Mouse (Mus musculus) hindbrain, embryonic 16.5 days (tissue): Measurements from ENCODE around the gene Mgea5. TPM values are rescaled to one million over a fixed set of nuclear protein-coding genes. Genes with fewer than 3 reads are reported as not detected.

Experiments used
- ATAC-seq: fragments of 200-750 bp; cut with Nextera tagmentation; 2 replicates; pipeline ENCODE4 v1.8.0; 2017; ENCODE audit warnings: moderate TSS enrichment, moderate library complexity
- H3K27ac ChIP-seq: fragments of 300-500 bp; sonication (generic); 2 replicates; pipeline ENCODE4 v1.5.1; 2014; ENCODE audit warnings: low read depth, mild to moderate bottlenecking, control low read depth, low read length, moderate library complexity
- H3K27me3 ChIP-seq: fragments of 300-500 bp; sonication (generic); replicated peaks from 2 replicates; pipeline ENCODE4 v1.6.1; 2014; ENCODE audit warnings: low read length; ENCODE audit not compliant: control insufficient read depth, insufficient read depth
- H3K36me3 ChIP-seq: fragments of 300-500 bp; sonication (generic); 2 replicates; pipeline ENCODE4 v1.6.1; 2014; ENCODE audit warnings: mild to moderate bottlenecking, low read length, moderate library complexity, mixed read lengths; ENCODE audit not compliant: control insufficient read depth, insufficient read depth
- H3K4me1 ChIP-seq: fragments of 300-500 bp; sonication (generic); 2 replicates; pipeline ENCODE4 v1.6.1; 2014; ENCODE audit warnings: low read depth, low read length; ENCODE audit not compliant: control insufficient read depth, insufficient read depth
- H3K4me2 ChIP-seq: fragments of 300-500 bp; sonication (generic); 2 replicates; pipeline ENCODE4 v1.6.1; 2014; ENCODE audit warnings: mild to moderate bottlenecking, low read length, control low read depth, moderate library complexity
- H3K4me3 ChIP-seq: fragments of 300-500 bp; sonication (generic); 2 replicates; pipeline ENCODE4 v1.5.1; 2014; ENCODE audit warnings: mild to moderate bottlenecking, low read length, control low read depth, moderate library complexity
- H3K9ac ChIP-seq: fragments of 300-500 bp; sonication (generic); 2 replicates; pipeline ENCODE4 v1.6.1; 2014; ENCODE audit warnings: low read depth, mild to moderate bottlenecking, control low read depth, low read length, moderate library complexity
- H3K9me3 ChIP-seq: fragments of 300-500 bp; sonication (generic); 2 replicates; pipeline ENCODE4 v1.6.1; 2014; ENCODE audit warnings: mild to moderate bottlenecking, low read length, moderate library complexity; ENCODE audit not compliant: control insufficient read depth
- WGBS: fragments of 180-500 bp; shearing (Covaris S2); extraction: QIAGEN DNeasy Blood & Tissue Kit; methylation state at CpG from one replicate; pipeline ENCODE4 v1.1.7; 2014; 5-methylcytosine and 5-hydroxymethylcytosine counted together
- polyA plus RNA-seq: library from polyadenylated mRNA; unstranded; fragments of >200 nt; fragmentation: Nextera tagmentation; extraction: Ambion mirVana; gene quantifications from 2 replicates; pipeline ENCODE4 v1.2.1, GENCODE M21; 2015

The Mgea5 gene
- polyA plus RNA-seq = 63.7 and 68.3 TPM in 2 replicates

- peak; percentile 99 for ATAC-seq
- peak within 1 kb of the TSS; percentile 99 for H3K27ac ChIP-seq
- no peaks in the 10 kb centered on the region for H3K27me3 ChIP-seq
- no peaks in the 10 kb centered on the region for H3K9me3 ChIP-seq
- H3K4me2 ChIP-seq = peak within 1 kb of the TSS; percentile 71
- peaks cover under 1% of the 10 kb centered on the region; the same call in 1 of the 2 replicates for H3K36me3 ChIP-seq
- peak within 1 kb of the TSS; percentile 98 for H3K9ac ChIP-seq
- WGBS = 0% methylated on average over 62 of the region's 71 CpGs
- H3K4me1 ChIP-seq = peaks cover 26% of the 10 kb centered on the region
- peak within 1 kb of the TSS; percentile 99 for H3K4me3 ChIP-seq
Observed at GRCm38 (mm10) chr19:45783181-45783932, at the start of gene Mgea5. Mgea5 (minus strand) TSS chr19:45783837.

- no peak for ATAC-seq
- H3K36me3 ChIP-seq = no peaks in the 10 kb centered on the region
- H3K9me3 ChIP-seq = no peaks in the 10 kb centered on the region
Observed at GRCm38 (mm10) chr19:45830679-45831078, 47.0 kb upstream of the Mgea5 start.

GRCm38 (mm10) chr19:45827736-45828135 is 44.1 kb upstream of the Mgea5 start:
- no peak for ATAC-seq
- H3K27me3 ChIP-seq = no peaks in the 10 kb centered on the region
- H3K4me2 ChIP-seq = no peak overlapping the region
- no peak overlapping the region for H3K27ac ChIP-seq
- no peaks in the 10 kb centered on the region for H3K4me1 ChIP-seq
- H3K9me3 ChIP-seq = no peaks in the 10 kb centered on the region
- no peak overlapping the region for H3K4me3 ChIP-seq
- no peak overlapping the region for H3K9ac ChIP-seq
- WGBS = 95% methylated on average over 3 of the region's 3 CpGs
- H3K36me3 ChIP-seq = no peaks in the 10 kb centered on the region

More at GRCm38 (mm10) chr19:45830679-45831078, 47.0 kb upstream of the Mgea5 start:
- Histone ChIP-seq H3K27me3 (no peaks in the 10 kb centered on the region), H3K4me1 (no peaks in the 10 kb centered on the region), H3K27ac (no peak overlapping the region), H3K4me2 (no peak overlapping the region), H3K9ac (no peak overlapping the region), H3K4me3 (no peak overlapping the region)
- WGBS = 60% methylated on average over 2 of the region's 2 CpGs

DNA sequence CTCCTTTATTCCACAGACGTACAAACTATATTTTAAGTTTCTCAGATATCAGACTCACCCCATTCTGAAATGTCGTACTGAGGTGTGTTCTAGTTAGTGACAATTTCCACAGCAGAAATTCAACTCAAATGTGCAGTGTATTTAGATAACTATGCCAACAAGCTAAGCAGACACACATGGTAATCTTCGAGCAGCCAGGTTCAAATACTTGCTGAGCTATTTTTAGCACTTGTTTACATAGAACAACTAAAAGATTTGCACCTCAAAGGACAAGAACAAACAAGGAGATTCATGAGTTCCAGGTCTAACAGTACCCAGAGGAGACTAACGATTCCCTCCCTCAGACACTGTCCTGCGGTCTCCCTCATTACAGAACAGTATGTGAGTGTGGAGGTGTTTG is 43.5 kb upstream of the Mgea5 start:
- Histone ChIP-seq H3K27ac (no peak overlapping the region), H3K4me3 (no peak overlapping the region), H3K4me1 (0 out of 2 replicates have a peak, but pooled peaks cover under 1% of the 10 kb centered on the region), H3K36me3 (no peaks in the 10 kb centered on the region), H3K9me3 (no peaks in the 10 kb centered on the region), H3K9ac (no peak overlapping the region), H3K27me3 (no peaks in the 10 kb centered on the region), H3K4me2 (no peak overlapping the region)
- no peak for ATAC-seq
- 81% methylated on average over 5 of the region's 5 CpGs for WGBS

GRCm38 (mm10) chr19:45826146-45826545 is 42.5 kb upstream of the Mgea5 start:
- Histone ChIP-seq H3K4me3 (no peak overlapping the region), H3K27ac (no peak overlapping the region), H3K27me3 (no peaks in the 10 kb centered on the region), H3K4me1 (peaks cover 9% of the 10 kb centered on the region; the same call in 1 of the 2 replicates), H3K36me3 (no peaks in the 10 kb centered on the region), H3K9ac (no peak overlapping the region), H3K4me2 (no peak overlapping the region), H3K9me3 (no peaks in the 10 kb centered on the region)
- WGBS = 85% methylated on average over 3 of the region's 3 CpGs
- ATAC-seq = no peak

DNA sequence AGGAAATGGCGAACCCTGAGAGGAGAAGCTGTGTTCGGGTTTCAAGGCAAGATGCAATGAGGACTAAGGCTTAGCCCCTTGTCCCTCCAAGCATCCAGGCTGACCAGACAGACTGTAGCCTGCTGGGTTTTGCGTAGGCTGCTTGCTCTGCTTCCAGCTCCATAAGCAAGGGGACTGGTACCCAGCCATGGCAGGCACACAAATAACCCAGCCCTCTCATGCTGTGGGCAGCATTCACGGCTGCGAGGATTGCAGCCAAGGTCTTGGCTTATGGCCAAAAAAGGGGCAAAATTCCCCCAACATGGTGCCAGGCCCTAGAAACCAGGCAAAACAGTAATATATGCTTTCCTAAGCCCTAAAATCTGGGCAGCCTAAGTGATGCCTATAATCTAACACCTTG is 38.2 kb upstream of the Mgea5 start:
- ATAC-seq = peak; percentile 80; the same call in 1 of the 2 replicates
- no peak overlapping the region; the same call in 1 of the 2 replicates for H3K27ac ChIP-seq
- WGBS = 47% methylated on average over 5 of the region's 5 CpGs

GRCm38 (mm10) chr19:45817816-45818490 is 34.3 kb upstream of the Mgea5 start:
- 74% methylated on average over 11 of the region's 11 CpGs for WGBS
- H3K9ac ChIP-seq = no peak overlapping the region
- H3K27me3 ChIP-seq = no peaks in the 10 kb centered on the region
- no peaks in the 10 kb centered on the region for H3K36me3 ChIP-seq
- H3K4me2 ChIP-seq = no peak overlapping the region
- peaks cover 22% of the 10 kb centered on the region for H3K4me1 ChIP-seq
- no peak overlapping the region for H3K27ac ChIP-seq
- H3K9me3 ChIP-seq = no peaks in the 10 kb centered on the region
- H3K4me3 ChIP-seq = no peak overlapping the region
- ATAC-seq = no peak

More for the DNA sequence above, 38.2 kb upstream of the Mgea5 start:
- Histone ChIP-seq H3K4me2 (no peak overlapping the region), H3K36me3 (no peaks in the 10 kb centered on the region), H3K9ac (peak overlapping the region; percentile 35; the same call in 1 of the 2 replicates), H3K4me1 (peaks cover 9% of the 10 kb centered on the region; the same call in 1 of the 2 replicates), H3K9me3 (no peaks in the 10 kb centered on the region), H3K27me3 (no peaks in the 10 kb centered on the region), H3K4me3 (no peak overlapping the region)

GRCm38 (mm10) chr19:45816727-45817126 is 33.1 kb upstream of the Mgea5 start:
- Histone ChIP-seq H3K27ac (no peak overlapping the region), H3K27me3 (no peaks in the 10 kb centered on the region), H3K9ac (no peak overlapping the region), H3K9me3 (no peaks in the 10 kb centered on the region), H3K4me1 (peaks cover 29% of the 10 kb centered on the region), H3K4me3 (peak overlapping the region; percentile 47), H3K36me3 (no peaks in the 10 kb centered on the region), H3K4me2 (peak overlapping the region; percentile 92)
- 22% methylated on average over 8 of the region's 8 CpGs for WGBS
- ATAC-seq = no peak

DNA sequence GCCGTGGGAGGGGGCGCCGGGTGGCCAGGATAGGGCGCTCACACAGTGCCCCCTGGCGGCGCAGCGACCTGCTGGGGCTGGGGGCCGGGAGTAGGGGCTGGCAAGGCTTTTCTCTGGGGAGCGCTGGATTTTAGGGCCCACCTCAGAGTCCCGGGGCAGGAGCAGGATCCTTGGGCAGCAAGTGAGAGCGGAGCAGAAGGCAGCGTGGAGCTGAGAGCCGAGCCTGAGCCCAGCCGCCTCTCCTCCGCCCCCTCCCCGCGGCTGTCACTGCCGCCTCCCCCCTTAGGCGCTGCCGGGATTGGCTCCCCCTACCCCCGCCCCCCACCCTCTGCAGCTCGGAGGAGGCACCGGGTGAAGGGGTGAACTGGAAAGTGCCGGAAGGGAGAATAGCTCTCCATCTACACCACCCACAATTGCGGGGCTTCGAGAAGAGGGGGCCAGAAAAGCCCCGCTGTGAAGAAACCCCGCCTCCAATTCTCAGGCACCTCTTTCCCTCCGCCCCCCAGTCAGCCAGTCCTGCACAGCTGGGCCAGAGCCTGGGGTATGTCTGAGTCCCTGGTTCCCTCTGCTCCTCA is 32.3 kb upstream of the Mgea5 start, which contains the start of gene Kcnip2:
Gene Kcnip2 (minus strand): TSS at position 231 of the 575 bp plus-strand sequence.
- Histone ChIP-seq H3K36me3 (no peaks in the 10 kb centered on the region), H3K9me3 (no peaks in the 10 kb centered on the region), H3K9ac (peak within 1 kb of the TSS; percentile 61), H3K4me2 (peak within 1 kb of the TSS; percentile 92), H3K4me3 (peak within 1 kb of the TSS; percentile 47), H3K4me1 (peaks cover 24% of the 10 kb centered on the region), H3K27ac (peak within 1 kb of the TSS; percentile 9; the same call in 1 of the 2 replicates), H3K27me3 (no peaks in the 10 kb centered on the region)
- peak; percentile 48 for ATAC-seq
- WGBS = 1% methylated on average over 21 of the region's 29 CpGs
